Mouse (Mus musculus) midbrain, embryonic 11.5 days (tissue): ENCODE data around the gene Slc34a2. TPM values are rescaled to one million over a fixed set of nuclear protein-coding genes. Genes with fewer than 3 reads are reported as not detected.

Experiments used
- ATAC-seq: fragments of 200-750 bp; cut with Nextera tagmentation; 2 replicates; pipeline ENCODE4 v1.8.0; 2017; ENCODE audit warnings: moderate TSS enrichment, moderate library complexity; ENCODE audit not compliant: low FRiP score
- DNase-seq: peaks from one replicate; pipeline ENCODE4 v3.0.0; 2015; ENCODE audit warnings: low spot score; ENCODE audit errors: missing footprints
- H3K27ac ChIP-seq: fragments of 300-500 bp; sonication (generic); 2 replicates; pipeline ENCODE4 v1.5.1; 2014; ENCODE audit warnings: low read depth, low read length
- H3K27me3 ChIP-seq: fragments of 300-500 bp; sonication (generic); 2 replicates; pipeline ENCODE4 v1.6.1; 2014; ENCODE audit warnings: mild to moderate bottlenecking, low read length, moderate library complexity, mixed read lengths; ENCODE audit not compliant: control insufficient read depth, insufficient read depth
- H3K36me3 ChIP-seq: fragments of 300-500 bp; sonication (generic); 2 replicates; pipeline ENCODE4 v1.6.1; 2014; ENCODE audit warnings: mild to moderate bottlenecking, low read length, moderate library complexity, mixed read lengths; ENCODE audit not compliant: control insufficient read depth, insufficient read depth
- H3K4me1 ChIP-seq: fragments of 300-500 bp; sonication (generic); 2 replicates; pipeline ENCODE4 v1.6.1; 2014; ENCODE audit warnings: low read length; ENCODE audit not compliant: control insufficient read depth, insufficient read depth
- H3K4me2 ChIP-seq: fragments of 300-500 bp; sonication (generic); 2 replicates; pipeline ENCODE4 v1.6.1; 2014; ENCODE audit warnings: mild to moderate bottlenecking, moderate library complexity
- H3K4me3 ChIP-seq: fragments of 300-500 bp; sonication (generic); 2 replicates; pipeline ENCODE4 v1.5.1; 2014; ENCODE audit warnings: low read depth, low read length
- H3K9ac ChIP-seq: fragments of 300-500 bp; sonication (generic); 2 replicates; pipeline ENCODE4 v1.6.1; 2014; ENCODE audit warnings: low read length
- H3K9me3 ChIP-seq: fragments of 300-500 bp; sonication (generic); 2 replicates; pipeline ENCODE4 v1.6.1; 2016; ENCODE audit warnings: low read length; ENCODE audit not compliant: control insufficient read depth
- WGBS: fragments of 180-500 bp; shearing (Covaris S2); extraction: QIAGEN DNeasy Blood & Tissue Kit; methylation state at CpG from one replicate; pipeline ENCODE4 v1.1.7; 2014; 5-methylcytosine and 5-hydroxymethylcytosine counted together
- polyA plus RNA-seq: library from polyadenylated mRNA; unstranded; fragments of >200 nt; fragmentation: Nextera tagmentation; extraction: Ambion mirVana; gene quantifications from 2 replicates; pipeline ENCODE4 v1.2.1, GENCODE M21; 2014

Slc34a2 gene
- polyA plus RNA-seq, 1 experiment from 2014 or later, result not detected

DNA sequence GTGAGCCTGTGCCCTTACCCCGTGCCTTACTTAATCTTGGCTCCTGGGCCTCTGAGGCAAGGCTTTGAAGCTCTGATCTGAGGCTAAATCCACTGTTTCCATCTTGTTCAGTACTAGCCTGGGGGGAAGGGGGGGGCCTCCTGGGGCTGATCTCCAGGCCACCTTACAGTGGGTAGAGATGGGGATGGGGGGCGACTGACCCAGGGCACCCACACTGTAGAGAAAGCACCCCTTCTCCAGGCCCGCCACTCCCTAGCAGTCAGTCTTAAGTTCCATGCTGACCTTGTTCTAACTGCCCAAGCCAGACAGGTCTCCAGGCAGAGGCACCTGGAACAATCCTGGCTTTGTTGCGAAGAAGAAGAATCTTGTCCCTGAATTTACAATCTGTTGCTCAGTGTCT lies 10.7 kb downstream of the Slc34a2 start:
- no peak overlapping the region for H3K27ac ChIP-seq
- H3K4me3 ChIP-seq, result peak overlapping the region; percentile 29
- no peaks in the 10 kb centered on the region for H3K36me3 ChIP-seq
- peaks cover 19% of the 10 kb centered on the region for H3K27me3 ChIP-seq
- H3K9ac ChIP-seq, result no peak overlapping the region
- H3K4me1 ChIP-seq, result no peaks in the 10 kb centered on the region; the same call in 1 of the 2 replicates
- 26% methylated on average over 4 of the region's 4 CpGs for WGBS
- H3K9me3 ChIP-seq, result no peaks in the 10 kb centered on the region
- no peak for DNase-seq
- peak overlapping the region; percentile 65 for H3K4me2 ChIP-seq
- peak; percentile 61 for ATAC-seq

DNA sequence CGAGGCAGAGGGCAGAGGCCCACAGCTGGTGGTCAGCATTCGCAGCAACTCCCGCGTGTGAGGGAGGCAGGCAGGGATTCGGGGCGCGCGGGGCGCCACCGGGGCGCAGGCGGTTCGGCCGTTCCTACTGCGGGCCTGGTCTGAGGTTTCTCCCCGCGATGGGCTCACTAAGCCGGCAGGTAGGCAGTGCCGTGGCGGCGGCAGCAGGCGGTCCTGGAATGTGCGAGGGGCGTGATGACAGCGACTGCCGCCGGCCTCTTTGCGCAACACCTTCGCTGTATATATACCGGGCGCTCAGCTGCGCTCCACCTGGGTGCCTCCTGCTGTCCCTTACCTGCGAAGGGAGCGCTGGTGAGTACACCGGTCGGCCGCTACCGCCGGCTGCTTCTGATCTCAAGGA lies 11.2 kb downstream of the Slc34a2 start:
- Histone ChIP-seq H3K9me3 (no peaks in the 10 kb centered on the region), H3K4me2 (peak overlapping the region; percentile 65), H3K27ac (no peak overlapping the region), H3K4me3 (peak overlapping the region; percentile 29), H3K27me3 (peaks cover 19% of the 10 kb centered on the region), H3K9ac (peak overlapping the region; percentile 33; the same call in 1 of the 2 replicates), H3K36me3 (no peaks in the 10 kb centered on the region), H3K4me1 (no peaks in the 10 kb centered on the region; the same call in 1 of the 2 replicates)
- ATAC-seq (0 out of 2 replicates have a peak, but pooled peaks have one; percentile 30), DNase-seq (no peak)
- 2% methylated on average over 39 of the region's 39 CpGs for WGBS

DNA sequence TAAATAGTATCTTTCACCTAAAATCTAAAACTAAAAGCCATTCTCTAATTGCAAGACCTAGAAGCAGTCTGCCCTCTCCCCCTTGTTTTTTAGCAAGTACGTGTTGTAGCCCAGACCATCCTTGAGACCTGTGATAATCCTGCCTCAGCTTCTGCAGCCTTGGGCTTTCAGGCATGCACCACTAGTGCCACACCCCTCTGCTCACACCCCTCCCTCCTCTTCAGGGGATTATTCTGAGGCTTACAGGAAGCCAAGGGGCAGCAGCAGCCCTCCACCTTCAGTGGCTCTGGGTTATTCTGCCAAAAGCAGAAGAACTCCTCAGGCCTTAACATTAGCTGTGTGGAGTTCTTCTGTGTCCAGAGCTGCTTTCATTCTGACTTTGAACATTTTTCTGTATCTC lies 13.1 kb downstream of the Slc34a2 start:
- Histone ChIP-seq H3K9ac (no peak overlapping the region), H3K27ac (no peak overlapping the region), H3K36me3 (no peaks in the 10 kb centered on the region), H3K4me2 (no peak overlapping the region), H3K4me3 (no peak overlapping the region), H3K27me3 (peaks cover 19% of the 10 kb centered on the region), H3K9me3 (no peaks in the 10 kb centered on the region), H3K4me1 (no peaks in the 10 kb centered on the region; the same call in 1 of the 2 replicates)
- ATAC-seq (no peak), DNase-seq (no peak)
- 7% methylated on average over 1 of the region's 1 CpGs for WGBS

DNA sequence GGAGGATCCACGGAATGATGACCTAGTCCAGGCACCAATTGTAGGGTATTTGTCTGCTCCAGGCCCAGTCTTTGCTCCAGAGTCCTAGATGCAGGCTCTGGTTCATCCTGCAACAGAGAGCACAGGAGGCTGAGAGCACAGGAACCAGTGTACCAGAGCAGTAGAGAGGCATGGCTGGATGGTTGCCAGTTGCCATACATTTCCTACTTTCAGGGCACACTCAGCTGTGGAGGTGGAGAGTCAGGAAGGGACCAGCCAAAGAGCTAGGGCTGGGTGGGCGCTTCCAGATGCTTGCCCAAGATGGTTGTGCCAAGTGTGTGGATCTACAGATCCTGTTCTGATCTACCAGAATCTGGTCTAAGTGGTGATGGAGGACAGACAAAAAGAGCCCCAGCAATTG lies 15.4 kb downstream of the Slc34a2 start:
- H3K27me3 ChIP-seq, result peaks cover 16% of the 10 kb centered on the region
- no peaks in the 10 kb centered on the region for H3K4me1 ChIP-seq
- H3K9ac ChIP-seq, result no peak overlapping the region
- DNase-seq, result no peak
- no peak overlapping the region for H3K4me3 ChIP-seq
- H3K9me3 ChIP-seq, result no peaks in the 10 kb centered on the region
- 83% methylated on average over 2 of the region's 2 CpGs for WGBS
- no peaks in the 10 kb centered on the region for H3K36me3 ChIP-seq
- no peak overlapping the region for H3K27ac ChIP-seq
- no peak overlapping the region for H3K4me2 ChIP-seq
- ATAC-seq, result no peak

DNA sequence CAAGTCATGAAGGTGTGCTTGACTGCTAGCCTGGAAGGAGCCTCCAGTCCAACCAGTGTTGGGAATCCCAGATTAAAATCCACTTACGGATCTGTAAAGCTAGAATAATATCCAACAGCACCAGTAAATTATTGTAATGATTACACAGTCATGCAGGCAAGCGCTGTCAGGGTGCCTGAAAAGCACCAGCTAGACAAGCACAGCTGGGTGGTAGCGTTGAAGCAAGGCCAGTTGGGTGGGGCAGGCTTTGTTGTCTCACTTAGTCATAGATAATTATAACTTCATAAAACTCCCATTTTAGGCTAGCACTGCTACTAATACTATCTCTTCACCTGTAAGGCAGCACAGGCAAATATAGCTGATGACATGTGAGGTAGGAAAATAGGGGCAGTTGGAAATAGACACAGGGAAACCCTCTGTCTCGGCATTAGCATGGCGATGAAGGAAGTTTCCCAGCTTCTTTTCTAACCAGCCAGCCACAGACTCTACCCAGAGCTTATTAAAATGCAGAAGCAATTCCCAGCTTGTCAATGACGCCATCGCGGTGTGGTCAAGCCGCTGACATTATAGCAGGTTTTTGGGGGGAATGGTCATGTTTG lies 23.8 kb downstream of the Slc34a2 start:
- DNase-seq (no peak), ATAC-seq (no peak)
- no peaks in the 10 kb centered on the region for H3K4me1 ChIP-seq
- H3K27me3 ChIP-seq, result no peaks in the 10 kb centered on the region
- H3K27ac ChIP-seq, result no peak overlapping the region
- H3K4me2 ChIP-seq, result no peak overlapping the region
- H3K36me3 ChIP-seq, result no peaks in the 10 kb centered on the region
- H3K4me3 ChIP-seq, result no peak overlapping the region
- 93% methylated on average over 9 of the region's 9 CpGs for WGBS
- H3K9me3 ChIP-seq, result no peaks in the 10 kb centered on the region
- H3K9ac ChIP-seq, result no peak overlapping the region

DNA sequence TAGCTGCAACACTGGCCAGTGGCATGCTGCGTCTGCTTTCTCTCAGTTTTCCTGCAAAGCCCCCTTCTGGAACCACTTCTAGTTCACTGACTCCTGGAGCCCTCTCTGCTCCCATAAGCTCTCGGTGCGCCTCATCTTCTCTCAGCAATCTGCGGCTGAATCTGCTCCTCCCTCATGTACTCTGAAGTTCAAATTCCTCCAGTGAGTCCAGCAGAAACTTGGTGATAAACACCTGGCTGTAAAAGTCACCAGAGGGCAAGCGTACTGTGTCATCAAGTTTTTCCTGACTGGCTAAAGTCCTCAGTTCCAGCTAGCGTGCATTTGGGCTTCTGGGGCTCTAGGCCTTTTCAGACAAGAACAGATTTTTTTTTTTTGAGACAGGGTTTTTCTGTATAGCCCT lies 36.7 kb downstream of the Slc34a2 start:
- Histone ChIP-seq H3K4me2 (no peak overlapping the region), H3K9ac (no peak overlapping the region), H3K4me1 (no peaks in the 10 kb centered on the region), H3K4me3 (no peak overlapping the region), H3K9me3 (no peaks in the 10 kb centered on the region), H3K27ac (no peak overlapping the region), H3K27me3 (no peaks in the 10 kb centered on the region), H3K36me3 (no peaks in the 10 kb centered on the region)
- ATAC-seq (no peak), DNase-seq (no peak)
- 84% methylated on average over 6 of the region's 6 CpGs for WGBS

DNA sequence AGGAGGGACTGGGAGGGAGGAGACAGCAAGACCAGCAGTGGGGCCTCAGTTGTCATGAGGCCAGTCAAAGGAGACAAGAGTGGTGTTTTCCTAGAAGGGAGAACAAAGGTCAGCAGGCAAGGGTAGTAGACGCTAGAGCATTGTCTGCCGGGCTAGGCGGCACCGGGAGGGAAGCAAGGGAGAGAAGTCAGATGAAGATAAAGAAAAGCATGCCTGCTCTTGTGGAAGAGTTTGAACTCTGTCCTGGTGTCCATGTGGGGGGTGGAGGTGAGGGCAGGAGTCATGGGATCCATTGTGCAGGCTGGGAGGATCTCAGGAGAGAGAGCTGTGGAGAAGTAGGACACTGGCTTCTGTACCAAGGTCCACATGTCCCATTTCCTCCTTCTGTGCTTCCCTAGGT lies 40.6 kb downstream of the Slc34a2 start:
- H3K4me2 ChIP-seq, result no peak overlapping the region
- no peak overlapping the region for H3K27ac ChIP-seq
- H3K27me3 ChIP-seq, result no peaks in the 10 kb centered on the region
- WGBS, result 75% methylated on average over 4 of the region's 4 CpGs
- H3K4me1 ChIP-seq, result no peaks in the 10 kb centered on the region
- ATAC-seq (no peak), DNase-seq (no peak)
- H3K4me3 ChIP-seq, result no peak overlapping the region
- no peak overlapping the region; the same call in 1 of the 2 replicates for H3K9ac ChIP-seq
- H3K9me3 ChIP-seq, result no peaks in the 10 kb centered on the region
- H3K36me3 ChIP-seq, result no peaks in the 10 kb centered on the region

DNA sequence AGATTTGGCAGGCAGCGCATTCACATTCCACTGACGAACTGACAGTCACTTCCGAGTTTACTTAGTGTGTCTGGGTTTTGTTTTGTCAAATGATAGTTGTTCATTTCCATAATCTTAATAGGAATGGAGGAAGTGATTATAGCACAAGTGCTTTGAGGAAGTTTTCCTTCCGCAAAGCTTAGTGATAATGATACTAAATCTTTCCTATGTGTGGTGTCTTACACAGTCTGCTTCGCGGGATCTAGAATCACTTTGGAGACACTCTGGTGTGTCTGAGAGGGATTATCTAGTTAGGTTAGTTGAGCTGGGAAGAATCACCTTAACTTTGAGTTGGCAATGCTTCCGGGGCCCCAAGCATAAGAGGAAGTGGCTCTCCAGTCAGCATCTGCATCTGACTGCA lies 49.6 kb downstream of the Slc34a2 start:
- Histone ChIP-seq H3K27me3 (no peaks in the 10 kb centered on the region), H3K4me1 (no peaks in the 10 kb centered on the region), H3K27ac (no peak overlapping the region), H3K9me3 (no peaks in the 10 kb centered on the region), H3K36me3 (no peaks in the 10 kb centered on the region), H3K4me3 (no peak overlapping the region), H3K4me2 (no peak overlapping the region), H3K9ac (no peak overlapping the region)
- ATAC-seq (no peak), DNase-seq (no peak)
- 92% methylated on average over 7 of the region's 7 CpGs for WGBS

DNA sequence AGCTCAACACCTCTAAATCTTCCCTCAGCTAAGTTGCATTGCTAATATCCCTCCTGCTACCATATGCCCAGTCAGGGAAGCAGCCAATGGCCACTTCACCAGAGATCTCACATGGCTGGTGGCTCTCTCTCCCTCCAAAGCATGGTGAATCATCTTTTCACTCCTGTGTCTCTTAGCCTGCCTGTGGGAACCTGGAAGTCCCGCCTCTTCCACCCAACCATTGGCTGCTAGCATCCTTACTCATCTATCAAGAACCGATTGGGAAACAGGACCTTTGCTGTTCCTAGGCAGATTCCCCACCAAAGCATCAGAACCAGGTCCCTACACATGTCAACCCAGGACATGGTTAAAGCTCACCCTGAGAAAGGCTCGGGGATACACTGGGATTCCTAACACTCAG lies 53.5 kb downstream of the Slc34a2 start:
- no peak overlapping the region for H3K4me3 ChIP-seq
- no peaks in the 10 kb centered on the region for H3K9me3 ChIP-seq
- H3K27ac ChIP-seq, result no peak overlapping the region
- DNase-seq (no peak), ATAC-seq (no peak)
- H3K4me1 ChIP-seq, result no peaks in the 10 kb centered on the region
- WGBS, result 66% methylated on average over 3 of the region's 3 CpGs
- H3K4me2 ChIP-seq, result no peak overlapping the region
- no peaks in the 10 kb centered on the region for H3K27me3 ChIP-seq
- H3K36me3 ChIP-seq, result no peaks in the 10 kb centered on the region
- no peak overlapping the region for H3K9ac ChIP-seq
